Mouse (Mus musculus) limb, embryonic 13.5 days (tissue): ENCODE measurements around the gene Mob1a. TPM values are rescaled to one million over a fixed set of nuclear protein-coding genes. Genes with fewer than 3 reads are reported as not detected.
A peak's percentile ranks its signal among the peaks of the same experiment; 100 is the strongest.
"Not testable (repeated sequence)": the region's sequence is repeated elsewhere in the genome, so short reads cannot be mapped to it uniquely, and the experiment has no call there.

Source experiments
- ATAC-seq: fragments of 200-750 bp; cut with Nextera tagmentation; 2 replicates; pipeline ENCODE4 v1.8.0; 2017; ENCODE audit warnings: low read depth, moderate number of reproducible peaks, moderate TSS enrichment; ENCODE audit not compliant: low FRiP score
- H3K27ac ChIP-seq: fragments of 300-500 bp; sonication (generic); 2 replicates; pipeline ENCODE4 v1.5.1; 2015; ENCODE audit warnings: inconsistent platforms, mild to moderate bottlenecking, moderate library complexity
- H3K27me3 ChIP-seq: fragments of 300-500 bp; sonication (generic); 2 replicates; pipeline ENCODE4 v1.6.1; 2015; ENCODE audit warnings: mild to moderate bottlenecking, inconsistent platforms
- H3K36me3 ChIP-seq: fragments of 300-500 bp; sonication (generic); 2 replicates; pipeline ENCODE4 v1.6.1; 2015; ENCODE audit warnings: inconsistent platforms, mild to moderate bottlenecking, moderate library complexity
- H3K4me1 ChIP-seq: fragments of 300-500 bp; sonication (generic); 2 replicates; pipeline ENCODE4 v1.6.1; 2015; ENCODE audit warnings: inconsistent platforms
- H3K4me2 ChIP-seq: fragments of 300-500 bp; sonication (generic); replicated peaks from 2 replicates; pipeline ENCODE4 v1.6.1; 2015; ENCODE audit warnings: inconsistent platforms, mild to moderate bottlenecking, moderate library complexity
- H3K4me3 ChIP-seq: fragments of 300-500 bp; sonication (generic); 2 replicates; pipeline ENCODE4 v1.5.1; 2015; ENCODE audit warnings: moderate library complexity, mild to moderate bottlenecking, inconsistent platforms
- H3K9ac ChIP-seq: fragments of 300-500 bp; sonication (generic); 2 replicates; pipeline ENCODE4 v1.6.1; 2015; ENCODE audit warnings: mild to moderate bottlenecking, inconsistent platforms
- H3K9me3 ChIP-seq: fragments of 300-500 bp; sonication (generic); 2 replicates; pipeline ENCODE4 v1.6.1; 2016; ENCODE audit warnings: inconsistent platforms
- WGBS: fragments of 180-500 bp; shearing (Covaris S2); methylation state at CpG from one replicate; pipeline ENCODE4 v1.1.7; 2015; 5-methylcytosine and 5-hydroxymethylcytosine counted together
- polyA plus RNA-seq: library from polyadenylated mRNA; unstranded; fragments of >200 nt; fragmentation: Nextera tagmentation; extraction: Ambion mirVana; gene quantifications from 2 replicates; pipeline ENCODE4 v1.2.1, GENCODE M21; 2015

The Mob1a gene
- polyA plus RNA-seq, 1 experiment from 2014 or later = 65.9 TPM

- Histone ChIP-seq H3K9ac (peak overlapping the region; percentile 8; the same call in 1 of the 2 replicates), H3K36me3 (peaks cover 23% of the 10 kb centered on the region), H3K4me3 (peak overlapping the region; percentile 89), H3K4me2 (peak overlapping the region; percentile 74), H3K27me3 (no peaks in the 10 kb centered on the region), H3K4me1 (peaks cover 17% of the 10 kb centered on the region), H3K27ac (no peak overlapping the region), H3K9me3 (no peaks in the 10 kb centered on the region)
- 3% methylated on average over 10 of the region's 10 CpGs for WGBS
- no peak for ATAC-seq
Observed at GRCm38 (mm10) chr6:83316022-83316421, 9.8 kb upstream of the Mob1a start.

GRCm38 (mm10) chr6:83317108-83317741, 8.6 kb upstream of the Mob1a start:
- peak; percentile 98 for ATAC-seq
- Histone ChIP-seq H3K4me3 (peak overlapping the region; percentile 89), H3K9me3 (no peaks in the 10 kb centered on the region), H3K27me3 (no peaks in the 10 kb centered on the region), H3K27ac (peak overlapping the region; percentile 48; the same call in 1 of the 2 replicates), H3K4me2 (peak overlapping the region; percentile 74), H3K4me1 (peaks cover 17% of the 10 kb centered on the region), H3K36me3 (peaks cover 11% of the 10 kb centered on the region), H3K9ac (peak overlapping the region; percentile 86)
- WGBS = under 1% methylated on average over 52 of the region's 52 CpGs

GRCm38 (mm10) chr6:83321927-83322326, 3.9 kb upstream of the Mob1a start:
- ATAC-seq = no peak
- WGBS = 88% methylated on average over 1 of the region's 1 CpGs
- no peak overlapping the region for H3K9ac ChIP-seq
- no peak overlapping the region for H3K4me2 ChIP-seq
- H3K27ac ChIP-seq = no peak overlapping the region
- no peak overlapping the region for H3K4me3 ChIP-seq
- no peaks in the 10 kb centered on the region for H3K27me3 ChIP-seq
- no peaks in the 10 kb centered on the region for H3K36me3 ChIP-seq
- H3K9me3 ChIP-seq = no peaks in the 10 kb centered on the region
- peaks cover 7% of the 10 kb centered on the region for H3K4me1 ChIP-seq

- WGBS = 63% methylated on average over 2 of the region's 2 CpGs
- Histone ChIP-seq H3K27ac (no peak overlapping the region), H3K4me3 (no peak overlapping the region), H3K4me1 (peaks cover 11% of the 10 kb centered on the region), H3K36me3 (no peaks in the 10 kb centered on the region), H3K27me3 (no peaks in the 10 kb centered on the region), H3K9me3 (no peaks in the 10 kb centered on the region), H3K4me2 (no peak overlapping the region), H3K9ac (no peak overlapping the region)
- ATAC-seq = no peak
Observed at GRCm38 (mm10) chr6:83322794-83323193, 3.0 kb upstream of the Mob1a start.

- no peak overlapping the region for H3K4me3 ChIP-seq
- WGBS = 66% methylated on average over 8 of the region's 8 CpGs
- peaks cover 12% of the 10 kb centered on the region for H3K4me1 ChIP-seq
- no peak overlapping the region for H3K4me2 ChIP-seq
- no peak for ATAC-seq
- H3K9ac ChIP-seq = no peak overlapping the region
- no peak overlapping the region for H3K27ac ChIP-seq
- no peaks in the 10 kb centered on the region for H3K9me3 ChIP-seq
- peaks cover under 1% of the 10 kb centered on the region; the same call in 1 of the 2 replicates for H3K36me3 ChIP-seq
- H3K27me3 ChIP-seq = no peaks in the 10 kb centered on the region
Observed at GRCm38 (mm10) chr6:83323652-83324419, 2.0 kb upstream of the Mob1a start.

GRCm38 (mm10) chr6:83326394-83326736, 549 bp downstream of the Mob1a start:
- Histone ChIP-seq H3K27me3 (no peaks in the 10 kb centered on the region), H3K9me3 (no peaks in the 10 kb centered on the region), H3K4me3 (peak overlapping the region; percentile 58), H3K4me2 (peak overlapping the region; percentile 74), H3K27ac (peak overlapping the region; percentile 90; the same call in 1 of the 2 replicates), H3K4me1 (peaks cover 12% of the 10 kb centered on the region), H3K9ac (peak overlapping the region; percentile 77), H3K36me3 (peaks cover 20% of the 10 kb centered on the region)
- WGBS = 10% methylated on average over 6 of the region's 6 CpGs
- no peak; the same call in 1 of the 2 replicates for ATAC-seq

GRCm38 (mm10) chr6:83326761-83327160, 945 bp downstream of the Mob1a start:
- H3K27me3 ChIP-seq = no peaks in the 10 kb centered on the region
- 69% methylated on average over 6 of the region's 6 CpGs for WGBS

GRCm38 (mm10) chr6:83327591-83328190, 1.9 kb downstream of the Mob1a start:
- H3K9ac ChIP-seq = no peak overlapping the region
- no peaks in the 10 kb centered on the region for H3K9me3 ChIP-seq
- no peak overlapping the region for H3K27ac ChIP-seq
- WGBS = 89% methylated on average over 3 of the region's 3 CpGs
- H3K4me2 ChIP-seq = peak overlapping the region; percentile 74; the same call in 1 of the 2 replicates
- ATAC-seq = no peak
- no peaks in the 10 kb centered on the region for H3K27me3 ChIP-seq
- H3K4me1 ChIP-seq = peaks cover 12% of the 10 kb centered on the region
- H3K4me3 ChIP-seq = no peak overlapping the region
- peaks cover 32% of the 10 kb centered on the region for H3K36me3 ChIP-seq

More at GRCm38 (mm10) chr6:83326761-83327160, 945 bp downstream of the Mob1a start:
- Histone ChIP-seq H3K4me2 (peak overlapping the region; percentile 74), H3K9me3 (no peaks in the 10 kb centered on the region), H3K36me3 (peaks cover 24% of the 10 kb centered on the region), H3K4me1 (peaks cover 12% of the 10 kb centered on the region), H3K4me3 (peak overlapping the region; percentile 58), H3K9ac (peak overlapping the region; percentile 77), H3K27ac (no peak overlapping the region)
- no peak for ATAC-seq

- Histone ChIP-seq H3K27me3 (no peaks in the 10 kb centered on the region), H3K27ac (no peak overlapping the region), H3K9ac (no peak overlapping the region), H3K4me1 (no peaks in the 10 kb centered on the region), H3K4me2 (no peak overlapping the region), H3K36me3 (peaks cover 58% of the 10 kb centered on the region), H3K9me3 (no peaks in the 10 kb centered on the region), H3K4me3 (no peak overlapping the region)
- no peak for ATAC-seq
- WGBS = 80% methylated on average over 3 of the region's 3 CpGs
Observed at GRCm38 (mm10) chr6:83341387-83341786, 15.6 kb downstream of the Mob1a start.

- ATAC-seq = no peak
- no peak overlapping the region for H3K4me2 ChIP-seq
- no peak overlapping the region for H3K9ac ChIP-seq
- H3K9me3 ChIP-seq = no peaks in the 10 kb centered on the region
- H3K4me1 ChIP-seq = no peaks in the 10 kb centered on the region
- H3K36me3 ChIP-seq = peaks cover 54% of the 10 kb centered on the region
- 92% methylated on average over 2 of the region's 2 CpGs for WGBS
- H3K27me3 ChIP-seq = no peaks in the 10 kb centered on the region
- H3K27ac ChIP-seq = no peak overlapping the region
- H3K4me3 ChIP-seq = no peak overlapping the region
Observed at GRCm38 (mm10) chr6:83342957-83343356, 17.1 kb downstream of the Mob1a start.

- not testable (repeated sequence) for H3K27ac ChIP-seq, H3K4me3 ChIP-seq, ATAC-seq, H3K27me3 ChIP-seq, H3K9ac ChIP-seq, H3K9me3 ChIP-seq, H3K4me2 ChIP-seq
- Histone ChIP-seq H3K4me1 (peaks cover 12% of the 10 kb centered on the region), H3K36me3 (peaks cover 34% of the 10 kb centered on the region)
- WGBS = 93% methylated on average over 8 of the region's 8 CpGs
Observed at GRCm38 (mm10) chr6:83345285-83345684, 19.5 kb downstream of the Mob1a start.

- H3K4me3 ChIP-seq = no peak overlapping the region
- WGBS = 71% methylated on average over 3 of the region's 3 CpGs
- no peak overlapping the region for H3K27ac ChIP-seq
- H3K36me3 ChIP-seq = peaks cover 11% of the 10 kb centered on the region
- H3K9me3 ChIP-seq = no peaks in the 10 kb centered on the region
- no peaks in the 10 kb centered on the region for H3K27me3 ChIP-seq
- no peak overlapping the region for H3K4me2 ChIP-seq
- H3K4me1 ChIP-seq = peaks cover 15% of the 10 kb centered on the region
- no peak overlapping the region for H3K9ac ChIP-seq
- no peak for ATAC-seq
Observed at GRCm38 (mm10) chr6:83347916-83348315, 22.1 kb downstream of the Mob1a start.
